Mouse (Mus musculus): ENCODE data around the gene Nek6.

Gene Nek6

GRCm38 (mm10) chr2:38511487-38512307 lies at the start of gene Nek6:
Nek6 (plus strand) TSS chr2:38511643.
- peak in 1 of 2 experiments; percentile 29 for DNase-seq

GRCm38 (mm10) chr2:38462323-38462722 lies 49.1 kb upstream of the Nek6 start:
- DNase-seq: no peak

- no peak for DNase-seq
These were observed 42.6 kb upstream of the Nek6 start for GRCm38 (mm10) chr2:38468845-38469244.

- DNase-seq: no peak
These were observed 39.7 kb upstream of the Nek6 start for GRCm38 (mm10) chr2:38471745-38472144.

GRCm38 (mm10) chr2:38472829-38473228 lies 38.6 kb upstream of the Nek6 start:
- no peak for DNase-seq

GRCm38 (mm10) chr2:38476871-38477496 lies 34.5 kb upstream of the Nek6 start:
- no peak for DNase-seq

- no peak for DNase-seq
These were observed 34.0 kb upstream of the Nek6 start for GRCm38 (mm10) chr2:38477497-38477873.

- no peak for DNase-seq
These were observed 32.8 kb upstream of the Nek6 start for GRCm38 (mm10) chr2:38478683-38479082.

GRCm38 (mm10) chr2:38479541-38479940 lies 31.9 kb upstream of the Nek6 start:
- no peak for DNase-seq

GRCm38 (mm10) chr2:38481166-38481778 lies 30.2 kb upstream of the Nek6 start:
- DNase-seq: no peak

- no peak for DNase-seq
These were observed 29.3 kb upstream of the Nek6 start for GRCm38 (mm10) chr2:38482122-38482521.

- DNase-seq: no peak
These were observed 28.3 kb upstream of the Nek6 start for GRCm38 (mm10) chr2:38483058-38483704.

GRCm38 (mm10) chr2:38484556-38484955 lies 26.9 kb upstream of the Nek6 start:
- no peak for DNase-seq

- no peak for DNase-seq
These were observed 26.0 kb upstream of the Nek6 start for GRCm38 (mm10) chr2:38485409-38485808.

- DNase-seq: peak; percentile 93 to 95
These were observed 25.2 kb upstream of the Nek6 start for GRCm38 (mm10) chr2:38485957-38486931.

- no peak for DNase-seq
These were observed 13.8 kb upstream of the Nek6 start for GRCm38 (mm10) chr2:38497594-38497993.

- no peak for DNase-seq
These were observed 9.8 kb upstream of the Nek6 start for GRCm38 (mm10) chr2:38501606-38502005.

- DNase-seq: no peak
These were observed 9.3 kb upstream of the Nek6 start for GRCm38 (mm10) chr2:38502123-38502522.

GRCm38 (mm10) chr2:38502747-38503146 lies 8.7 kb upstream of the Nek6 start:
- no peak for DNase-seq

- DNase-seq: no peak
These were observed 7.1 kb upstream of the Nek6 start for GRCm38 (mm10) chr2:38504311-38504710.

GRCm38 (mm10) chr2:38507181-38507580 lies 4.3 kb upstream of the Nek6 start:
- DNase-seq: no peak
